Mouse (Mus musculus) midbrain, embryonic 12.5 days (tissue): ENCODE measurements around the gene Dntt. TPM values are rescaled to one million over a fixed set of nuclear protein-coding genes. Genes with fewer than 3 reads are reported as not detected.

Source experiments
- ATAC-seq: fragments of 200-750 bp; cut with Nextera tagmentation; 2 replicates; pipeline ENCODE4 v1.8.0; 2017; ENCODE audit warnings: low read depth, moderate TSS enrichment, moderate library complexity; ENCODE audit not compliant: low FRiP score
- H3K27ac ChIP-seq: fragments of 300-500 bp; sonication (generic); replicated peaks from 2 replicates; pipeline ENCODE4 v1.5.1; 2016; ENCODE audit warnings: mild to moderate bottlenecking
- H3K27me3 ChIP-seq: fragments of 300-500 bp; sonication (generic); 2 replicates; pipeline ENCODE4 v1.6.1; 2016; ENCODE audit warnings: mild to moderate bottlenecking
- H3K36me3 ChIP-seq: fragments of 300-500 bp; sonication (generic); 2 replicates; pipeline ENCODE4 v1.6.1; 2016
- H3K4me1 ChIP-seq: fragments of 300-500 bp; sonication (generic); 2 replicates; pipeline ENCODE4 v1.6.1; 2016
- H3K4me2 ChIP-seq: fragments of 300-500 bp; sonication (generic); replicated peaks from 2 replicates; pipeline ENCODE4 v1.6.1; 2016; ENCODE audit warnings: mild to moderate bottlenecking, moderate library complexity
- H3K4me3 ChIP-seq: fragments of 300-500 bp; sonication (generic); 2 replicates; pipeline ENCODE4 v1.5.1; 2016; ENCODE audit warnings: mild to moderate bottlenecking
- H3K9ac ChIP-seq: fragments of 300-500 bp; sonication (generic); replicated peaks from 2 replicates; pipeline ENCODE4 v1.6.1; 2016; ENCODE audit warnings: mild to moderate bottlenecking, moderate library complexity
- H3K9me3 ChIP-seq: fragments of 300-500 bp; sonication (generic); 2 replicates; pipeline ENCODE4 v1.6.1; 2016; ENCODE audit warnings: mild to moderate bottlenecking
- WGBS: fragments of 180-500 bp; shearing (Covaris S2); methylation state at CpG from one replicate; pipeline ENCODE4 v1.1.7; 2016; 5-methylcytosine and 5-hydroxymethylcytosine counted together
- polyA plus RNA-seq: library from polyadenylated mRNA; unstranded; fragments of >200 nt; fragmentation: Nextera tagmentation; extraction: Ambion mirVana; gene quantifications from 2 replicates; pipeline ENCODE4 v1.2.1, GENCODE M21; 2016

Dntt gene
- polyA plus RNA-seq, result 0.09 and 0.26 TPM in 2 replicates

DNA sequence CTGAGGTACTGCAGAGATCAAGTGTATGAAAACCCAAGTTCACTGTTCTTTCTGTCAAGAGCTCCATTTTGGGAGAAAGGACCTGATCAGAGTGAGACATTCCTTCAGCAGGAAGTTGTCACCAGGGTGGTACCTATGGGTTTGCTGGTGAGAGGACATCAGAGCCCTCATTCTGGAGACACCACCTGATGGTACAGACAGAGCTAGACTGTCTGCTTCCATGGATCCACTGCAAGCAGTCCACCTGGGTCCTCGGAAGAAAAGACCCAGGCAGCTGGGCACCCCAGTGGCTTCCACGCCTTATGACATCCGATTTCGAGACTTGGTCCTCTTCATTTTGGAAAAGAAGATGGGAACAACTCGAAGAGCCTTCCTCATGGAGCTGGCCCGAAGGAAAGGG lies at the start of gene Dntt:
Gene Dntt (plus strand): TSS at position 57 of the 400 bp plus-strand sequence.
- H3K9me3 ChIP-seq, result no peaks in the 10 kb centered on the region
- no peaks in the 10 kb centered on the region for H3K36me3 ChIP-seq
- no peak for ATAC-seq
- no peak within 1 kb of the TSS for H3K9ac ChIP-seq
- no peak within 1 kb of the TSS for H3K4me2 ChIP-seq
- no peak within 1 kb of the TSS for H3K4me3 ChIP-seq
- no peak within 1 kb of the TSS for H3K27ac ChIP-seq
- no peaks in the 10 kb centered on the region for H3K27me3 ChIP-seq
- 89% methylated on average over 6 of the region's 6 CpGs for WGBS
- 0 out of 2 replicates have a peak, but pooled peaks cover 3% of the 10 kb centered on the region for H3K4me1 ChIP-seq

DNA sequence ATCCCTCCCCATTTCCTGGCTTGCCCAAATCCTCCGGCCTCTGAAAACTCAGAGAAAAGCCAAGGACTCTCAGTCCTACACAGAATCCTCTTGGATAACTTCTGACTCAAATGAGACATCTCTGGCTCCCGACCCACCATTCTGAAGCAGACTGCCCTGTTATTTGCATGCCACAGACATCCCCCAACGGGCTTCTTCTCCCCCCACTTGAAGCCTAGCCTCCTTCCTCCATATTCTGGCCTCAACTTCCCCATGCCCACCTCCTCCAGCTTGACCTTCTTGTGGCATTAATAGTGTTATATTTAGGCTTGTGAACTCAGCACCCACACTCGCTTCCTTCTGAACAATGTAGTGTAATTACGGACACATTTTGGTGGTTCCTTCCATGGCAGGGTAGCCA lies 48.4 kb upstream of the Dntt start:
- no peak overlapping the region for H3K27ac ChIP-seq
- H3K27me3 ChIP-seq, result no peaks in the 10 kb centered on the region
- H3K4me3 ChIP-seq, result no peak overlapping the region
- WGBS, result 79% methylated on average over 5 of the region's 5 CpGs
- no peak overlapping the region for H3K9ac ChIP-seq
- no peaks in the 10 kb centered on the region for H3K9me3 ChIP-seq
- no peaks in the 10 kb centered on the region for H3K4me1 ChIP-seq
- H3K4me2 ChIP-seq, result no peak overlapping the region
- ATAC-seq, result no peak
- no peaks in the 10 kb centered on the region for H3K36me3 ChIP-seq

DNA sequence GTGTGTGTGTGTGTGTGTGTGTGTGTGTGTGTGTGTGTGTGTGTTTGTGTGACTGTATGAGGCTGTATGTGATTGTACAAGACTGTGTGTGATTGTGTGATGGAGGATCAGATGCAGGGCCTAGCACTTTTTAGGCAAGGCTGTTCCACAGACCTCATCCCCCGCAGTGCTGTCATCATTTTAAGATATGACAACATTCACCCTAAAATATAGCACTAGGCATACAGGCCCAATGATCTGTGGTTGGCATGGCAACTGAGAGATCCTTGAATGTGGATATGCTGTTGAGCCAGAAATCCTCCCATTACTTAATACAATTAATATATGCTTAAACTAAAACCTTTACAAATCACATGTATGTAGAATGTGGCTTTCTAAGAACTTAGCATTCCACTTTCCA lies 44.5 kb upstream of the Dntt start:
- 96% methylated on average over 1 of the region's 1 CpGs for WGBS
- H3K27ac ChIP-seq, result no peak overlapping the region

DNA sequence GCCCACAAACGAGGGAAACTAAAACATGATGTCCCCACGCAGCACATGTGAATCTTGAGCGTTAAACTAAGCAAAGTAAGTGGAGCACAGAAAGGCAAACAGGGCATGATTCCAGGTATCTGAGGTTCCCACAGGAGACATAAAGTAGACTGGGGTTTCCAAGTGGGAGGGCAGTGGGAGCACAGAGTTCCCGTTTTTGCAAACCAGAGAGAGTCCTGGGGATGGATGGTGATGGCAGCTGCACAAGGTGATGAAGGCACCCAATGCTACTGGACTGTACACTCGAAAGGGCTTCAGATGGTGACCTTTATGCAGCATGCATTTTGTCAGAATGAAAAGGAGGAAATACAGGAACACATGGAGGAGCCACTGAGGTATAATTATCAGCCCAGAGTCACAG lies 40.2 kb upstream of the Dntt start:
- WGBS, result 88% methylated on average over 5 of the region's 5 CpGs
- H3K4me2 ChIP-seq, result no peak overlapping the region
- H3K9me3 ChIP-seq, result no peaks in the 10 kb centered on the region
- H3K4me1 ChIP-seq, result no peaks in the 10 kb centered on the region
- H3K27ac ChIP-seq, result no peak overlapping the region
- H3K9ac ChIP-seq, result no peak overlapping the region
- no peak overlapping the region for H3K4me3 ChIP-seq
- no peaks in the 10 kb centered on the region for H3K36me3 ChIP-seq
- ATAC-seq, result no peak
- no peaks in the 10 kb centered on the region for H3K27me3 ChIP-seq

More for the DNA sequence above, 44.5 kb upstream of the Dntt start:
- Histone ChIP-seq H3K4me1 (no peaks in the 10 kb centered on the region), H3K9ac (no peak overlapping the region), H3K4me2 (no peak overlapping the region), H3K27me3 (no peaks in the 10 kb centered on the region), H3K4me3 (no peak overlapping the region), H3K9me3 (no peaks in the 10 kb centered on the region), H3K36me3 (no peaks in the 10 kb centered on the region)
- no peak for ATAC-seq

DNA sequence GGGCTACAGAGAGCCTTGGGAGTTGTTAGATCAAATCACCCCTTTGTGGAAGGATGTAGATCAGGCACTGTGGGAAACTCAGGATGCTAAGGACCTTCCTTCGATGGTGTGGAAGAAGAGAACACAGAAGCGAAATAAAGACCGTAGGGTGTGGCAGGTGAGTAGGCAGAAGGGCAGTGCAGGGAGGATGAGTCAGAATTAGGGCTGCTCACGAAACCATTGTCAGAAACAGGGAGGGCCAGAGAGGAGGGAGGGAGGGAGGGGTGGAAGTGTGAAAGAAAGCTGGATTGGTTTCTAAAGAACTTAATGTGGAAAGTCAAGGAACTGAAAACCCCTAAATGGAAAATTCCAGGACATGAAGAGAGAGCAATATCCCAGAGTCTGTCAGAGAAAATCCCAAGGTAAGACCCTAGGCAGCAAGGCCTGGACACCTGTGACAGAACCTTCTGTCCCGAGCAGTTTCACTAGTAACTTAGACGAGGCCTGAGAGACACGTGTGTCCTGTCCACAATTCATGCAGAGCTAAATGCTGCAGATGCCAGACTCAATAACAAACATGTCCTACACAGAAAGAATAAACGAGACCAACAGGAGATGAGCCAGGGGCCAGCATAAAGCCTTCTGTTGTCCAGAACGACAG lies 39.0 kb upstream of the Dntt start:
- no peak overlapping the region for H3K4me3 ChIP-seq
- H3K9me3 ChIP-seq, result no peaks in the 10 kb centered on the region
- no peak for ATAC-seq
- no peaks in the 10 kb centered on the region for H3K4me1 ChIP-seq
- H3K27ac ChIP-seq, result no peak overlapping the region
- 84% methylated on average over 9 of the region's 9 CpGs for WGBS
- H3K27me3 ChIP-seq, result no peaks in the 10 kb centered on the region
- no peak overlapping the region for H3K9ac ChIP-seq
- H3K4me2 ChIP-seq, result no peak overlapping the region
- H3K36me3 ChIP-seq, result no peaks in the 10 kb centered on the region

DNA sequence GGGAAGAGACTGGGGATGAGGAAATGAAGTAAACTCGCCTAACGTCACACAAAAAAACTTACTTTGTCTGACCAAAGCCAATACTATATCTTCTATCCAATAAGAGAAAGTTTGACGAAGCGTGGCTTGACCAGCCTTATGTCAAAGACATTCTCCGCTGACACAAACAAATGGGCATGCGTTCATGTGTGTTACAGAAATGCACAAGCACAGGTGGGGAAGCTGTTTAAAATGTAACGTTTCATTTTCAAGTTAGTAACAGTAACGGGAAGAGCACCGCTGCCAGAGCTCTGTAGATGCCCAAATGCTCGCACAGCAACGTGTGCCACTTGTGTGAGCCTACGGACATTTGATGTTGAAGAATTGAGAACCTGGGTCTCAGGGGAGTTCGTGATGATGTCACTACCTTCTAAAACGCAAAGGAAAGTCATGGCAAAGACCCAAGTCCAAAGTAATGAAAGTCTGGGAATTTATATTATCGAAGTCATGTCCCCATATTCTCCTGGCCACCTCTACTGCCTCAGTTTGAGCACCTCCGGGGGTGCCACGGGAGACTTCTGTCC lies 38.2 kb upstream of the Dntt start:
- Histone ChIP-seq H3K9ac (no peak overlapping the region), H3K4me3 (no peak overlapping the region), H3K4me2 (no peak overlapping the region), H3K4me1 (no peaks in the 10 kb centered on the region), H3K9me3 (no peaks in the 10 kb centered on the region), H3K27ac (no peak overlapping the region), H3K36me3 (no peaks in the 10 kb centered on the region), H3K27me3 (no peaks in the 10 kb centered on the region)
- ATAC-seq, result no peak
- WGBS, result 92% methylated on average over 17 of the region's 17 CpGs

DNA sequence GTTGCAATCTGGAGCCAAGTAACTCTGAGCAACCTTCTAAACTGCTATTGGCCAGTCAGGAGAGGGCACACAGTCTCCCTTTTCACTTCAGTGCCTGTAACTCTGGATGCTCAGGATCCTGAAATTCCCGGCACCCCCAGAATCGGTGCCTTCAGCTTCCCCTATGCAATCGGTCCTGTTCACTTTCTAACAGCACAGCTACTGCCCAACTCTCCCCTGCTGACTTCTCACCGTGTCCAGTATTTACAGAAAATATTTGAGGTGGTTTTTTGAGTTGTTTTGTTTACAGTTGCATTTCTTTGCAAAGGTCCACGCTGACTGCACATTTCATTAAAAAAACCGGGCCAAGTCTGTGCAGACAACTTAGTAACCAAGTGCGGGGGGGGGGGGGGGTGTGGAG lies 37.4 kb upstream of the Dntt start:
- Histone ChIP-seq H3K27ac (no peak overlapping the region), H3K27me3 (no peaks in the 10 kb centered on the region), H3K4me2 (no peak overlapping the region), H3K4me3 (no peak overlapping the region), H3K4me1 (no peaks in the 10 kb centered on the region), H3K9ac (no peak overlapping the region), H3K36me3 (no peaks in the 10 kb centered on the region), H3K9me3 (no peaks in the 10 kb centered on the region)
- 82% methylated on average over 7 of the region's 7 CpGs for WGBS
- ATAC-seq, result no peak

DNA sequence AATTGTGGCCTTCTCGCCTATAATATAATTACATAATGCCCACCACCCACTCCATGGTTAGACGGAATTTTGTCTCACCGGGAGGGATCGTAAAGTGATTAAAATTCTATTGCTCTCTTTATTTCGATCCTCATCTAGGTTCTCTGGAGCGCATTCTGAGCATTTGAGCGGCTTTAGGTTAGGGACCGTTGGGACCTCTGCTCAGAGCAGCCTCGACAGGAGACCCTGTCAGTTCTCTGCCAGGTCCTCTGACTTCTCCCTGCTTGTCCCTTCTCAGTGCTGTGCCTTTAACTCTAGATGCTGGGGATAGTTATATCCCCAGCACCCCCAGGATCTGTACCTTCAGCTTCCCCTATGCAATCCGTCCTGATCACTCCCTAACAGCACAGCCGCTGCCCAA lies 37.0 kb upstream of the Dntt start:
- no peaks in the 10 kb centered on the region for H3K9me3 ChIP-seq
- no peaks in the 10 kb centered on the region for H3K4me1 ChIP-seq
- no peak overlapping the region for H3K4me2 ChIP-seq
- no peak for ATAC-seq
- WGBS, result 84% methylated on average over 11 of the region's 11 CpGs
- H3K36me3 ChIP-seq, result no peaks in the 10 kb centered on the region
- no peak overlapping the region for H3K9ac ChIP-seq
- H3K27ac ChIP-seq, result no peak overlapping the region
- H3K27me3 ChIP-seq, result no peaks in the 10 kb centered on the region
- no peak overlapping the region for H3K4me3 ChIP-seq

DNA sequence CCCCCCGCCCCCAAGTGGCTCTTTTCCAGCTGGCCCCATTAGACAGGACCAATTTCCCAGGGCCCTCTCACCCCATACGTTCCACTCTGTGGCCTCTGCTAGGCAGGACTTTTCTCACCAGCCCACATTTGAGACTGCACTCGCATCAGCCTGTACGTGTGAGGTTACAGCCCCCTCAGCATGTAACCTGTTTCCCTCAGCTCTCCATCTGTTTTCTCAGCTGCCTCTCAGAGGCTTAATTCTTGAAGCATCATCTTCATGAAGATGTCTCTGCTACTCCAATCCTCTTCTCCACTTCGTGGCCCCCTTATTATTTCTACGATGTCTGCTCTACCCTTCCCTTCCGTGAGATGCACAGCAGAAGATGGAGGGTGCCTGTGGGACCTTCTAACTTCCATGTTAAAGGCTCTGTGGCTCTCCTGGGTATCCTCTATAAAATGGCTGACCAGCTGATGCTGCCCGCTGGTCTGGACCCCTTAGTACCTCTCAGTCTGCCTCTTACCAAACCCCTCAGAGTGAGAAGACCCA lies 36.5 kb upstream of the Dntt start:
- Histone ChIP-seq H3K27me3 (no peaks in the 10 kb centered on the region), H3K9ac (no peak overlapping the region), H3K27ac (no peak overlapping the region), H3K36me3 (no peaks in the 10 kb centered on the region), H3K4me2 (no peak overlapping the region), H3K4me3 (no peak overlapping the region), H3K4me1 (no peaks in the 10 kb centered on the region), H3K9me3 (no peaks in the 10 kb centered on the region)
- ATAC-seq, result no peak
- WGBS, result 85% methylated on average over 8 of the region's 8 CpGs

DNA sequence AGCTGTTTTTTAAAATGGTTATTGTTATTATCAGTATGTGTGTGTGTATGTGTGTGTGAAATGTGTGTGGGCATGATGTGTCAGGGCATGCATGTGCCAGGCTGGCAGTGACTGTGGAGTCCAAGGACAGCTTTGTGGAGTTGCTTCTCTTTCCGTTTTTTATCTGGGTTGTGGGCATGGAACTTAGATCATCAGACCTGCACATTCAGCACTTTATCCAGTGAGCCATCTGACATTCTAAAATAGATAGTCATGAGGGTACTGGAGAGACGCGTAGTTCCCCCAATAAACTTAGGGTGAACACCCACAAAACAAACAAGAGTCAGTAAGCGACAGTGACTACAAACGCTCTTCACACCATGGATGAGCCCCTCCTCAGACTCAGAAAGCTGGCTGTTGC lies 35.7 kb upstream of the Dntt start:
- no peak for ATAC-seq
- 88% methylated on average over 5 of the region's 5 CpGs for WGBS

DNA sequence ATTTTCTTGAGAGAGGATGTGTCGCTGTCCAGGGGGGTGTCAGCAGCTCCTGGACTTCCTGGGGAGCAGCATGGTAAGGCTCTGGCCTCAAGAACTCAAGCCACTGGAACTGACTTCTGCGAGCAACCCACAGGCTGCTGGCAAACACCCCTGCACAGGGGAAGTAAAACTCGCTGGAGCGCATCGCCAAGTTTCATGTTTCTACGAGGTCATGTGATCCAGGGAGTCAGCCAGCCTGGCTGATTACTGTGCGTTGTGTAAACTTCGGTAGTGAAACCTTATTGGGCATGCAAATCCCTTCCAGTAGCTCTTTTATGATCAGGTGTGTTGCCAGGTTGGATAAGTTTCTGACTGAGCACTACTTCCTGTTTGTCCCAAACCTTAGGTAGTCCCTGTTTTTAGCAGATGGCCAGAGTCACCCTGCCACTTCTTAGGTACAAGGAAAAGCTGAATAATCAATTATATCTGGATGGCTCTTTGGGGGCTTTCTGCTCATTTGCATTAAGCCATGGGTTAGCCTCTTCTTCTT lies 35.0 kb upstream of the Dntt start, which contains the start of gene Blnk:
Gene Blnk (minus strand): TSS at position 479 of the 529 bp plus-strand sequence.
- Histone ChIP-seq H3K27ac (no peak within 1 kb of the TSS), H3K36me3 (no peaks in the 10 kb centered on the region), H3K9me3 (no peaks in the 10 kb centered on the region), H3K4me2 (no peak within 1 kb of the TSS), H3K4me3 (no peak within 1 kb of the TSS), H3K27me3 (no peaks in the 10 kb centered on the region), H3K9ac (no peak within 1 kb of the TSS), H3K4me1 (no peaks in the 10 kb centered on the region)
- 70% methylated on average over 8 of the region's 8 CpGs for WGBS
- ATAC-seq, result no peak

More for the DNA sequence above, 35.7 kb upstream of the Dntt start:
- no peaks in the 10 kb centered on the region for H3K36me3 ChIP-seq
- no peak overlapping the region for H3K4me3 ChIP-seq
- H3K4me2 ChIP-seq, result no peak overlapping the region
- no peak overlapping the region for H3K9ac ChIP-seq
- H3K4me1 ChIP-seq, result no peaks in the 10 kb centered on the region
- no peaks in the 10 kb centered on the region for H3K9me3 ChIP-seq
- no peak overlapping the region for H3K27ac ChIP-seq
- no peaks in the 10 kb centered on the region for H3K27me3 ChIP-seq

DNA sequence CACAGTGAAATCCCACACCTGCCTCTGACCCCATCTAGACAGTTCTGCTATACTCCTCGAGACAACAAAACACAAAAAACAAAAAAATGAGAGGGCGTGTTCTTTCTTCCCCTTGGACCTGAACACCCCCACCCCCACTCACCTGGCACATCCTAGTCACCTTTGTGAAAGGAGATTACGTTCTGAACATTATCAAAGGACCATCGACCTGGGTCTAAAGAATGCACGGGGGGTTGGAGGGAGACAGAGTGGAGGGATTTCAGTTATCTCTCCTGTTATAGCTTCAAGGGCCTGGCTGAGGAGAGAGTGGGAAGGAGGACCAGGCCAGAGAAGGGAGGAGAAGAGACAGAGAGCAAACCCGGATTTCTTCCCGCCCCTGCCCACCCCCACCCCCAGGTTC lies 34.2 kb upstream of the Dntt start:
- no peak for ATAC-seq
- Histone ChIP-seq H3K9me3 (no peaks in the 10 kb centered on the region), H3K9ac (no peak overlapping the region), H3K4me1 (no peaks in the 10 kb centered on the region), H3K27me3 (no peaks in the 10 kb centered on the region), H3K27ac (no peak overlapping the region), H3K4me2 (no peak overlapping the region), H3K4me3 (no peak overlapping the region), H3K36me3 (no peaks in the 10 kb centered on the region)
- 78% methylated on average over 7 of the region's 7 CpGs for WGBS
